Mouse (Mus musculus) R1 (cell line): ENCODE data around the gene Usp37.
A peak's percentile ranks its signal among the peaks of the same experiment; 100 is the strongest.
"Not testable (repeated sequence)": the region's sequence is repeated elsewhere in the genome, so short reads cannot be mapped to it uniquely, and the experiment has no call there.

Experiments used
- DNase-seq: peaks from one replicate; pipeline ENCODE4 v3.0.0-alpha.2; 2018; ENCODE audit warnings: low read depth, low spot score

The Usp37 gene

DNA sequence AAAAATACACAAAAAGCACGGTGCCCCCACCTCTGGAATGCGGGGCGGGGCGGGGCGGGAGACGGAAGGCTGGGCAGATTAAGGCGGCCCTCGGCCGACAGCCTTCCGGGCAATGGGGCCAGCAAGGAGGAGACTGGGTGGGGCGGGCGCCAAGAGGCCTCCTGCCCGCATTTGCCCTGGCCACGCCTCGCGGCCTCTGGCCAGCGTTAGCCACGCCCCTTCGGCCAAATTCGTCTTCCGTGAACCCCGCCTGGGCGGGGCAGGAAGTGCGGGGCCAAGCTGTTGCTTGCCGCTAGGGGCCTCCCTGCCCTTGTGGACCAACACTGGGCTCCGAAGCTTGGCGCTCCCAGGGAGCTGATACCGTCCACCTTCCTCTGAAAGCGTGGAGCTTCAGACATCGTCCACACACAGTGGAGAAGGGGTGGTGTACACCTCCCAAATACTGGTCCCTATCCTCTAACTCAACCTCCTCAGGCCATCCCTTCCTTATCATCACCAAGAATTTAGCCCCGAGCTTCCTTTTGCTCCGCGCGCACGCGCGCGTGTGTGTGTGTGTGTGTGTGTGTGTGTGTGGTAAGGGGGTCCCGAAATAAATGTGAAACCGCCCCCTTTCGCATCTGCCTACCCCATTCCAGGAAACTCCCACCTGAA lies 146.7 kb downstream of the Usp37 start:
- peak; percentile 97 for DNase-seq

DNA sequence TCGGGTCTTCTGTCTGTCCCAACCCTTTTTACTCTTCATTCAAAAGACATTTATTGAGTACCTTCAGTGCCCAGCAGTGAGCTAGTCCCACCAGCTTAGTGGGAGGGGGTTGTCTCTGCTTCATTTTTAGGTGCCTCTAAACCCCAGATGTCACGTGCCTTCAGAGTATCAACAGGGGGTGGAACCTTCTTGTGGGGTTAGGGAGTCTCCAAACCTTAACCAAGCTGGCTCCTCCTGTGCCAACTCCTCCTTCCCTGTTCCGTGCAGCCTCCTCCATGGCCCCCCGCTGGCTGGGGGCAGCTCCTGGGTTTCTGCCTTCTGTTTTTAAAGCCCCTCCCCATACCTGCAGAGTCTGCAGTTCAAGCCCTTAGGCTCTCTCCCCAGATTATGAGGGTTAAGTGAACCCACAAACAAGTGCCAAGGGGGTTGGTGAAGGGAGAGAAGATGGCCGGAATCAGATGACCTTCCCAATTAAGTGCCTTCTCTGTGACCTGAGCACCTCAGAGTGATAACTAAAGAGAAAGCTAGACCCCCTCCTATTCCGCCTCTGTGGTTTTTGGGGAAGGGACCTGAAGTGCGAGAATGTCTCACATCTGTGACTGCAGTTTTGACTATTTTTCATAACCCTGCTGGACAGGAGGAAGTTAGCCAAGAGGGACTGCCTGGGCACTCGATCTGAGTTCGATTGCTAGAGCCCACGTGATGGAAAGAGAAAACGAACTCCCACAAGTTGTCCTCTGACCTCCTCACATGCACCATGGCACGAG lies 147.4 kb downstream of the Usp37 start:
- DNase-seq: not testable (repeated sequence)

DNA sequence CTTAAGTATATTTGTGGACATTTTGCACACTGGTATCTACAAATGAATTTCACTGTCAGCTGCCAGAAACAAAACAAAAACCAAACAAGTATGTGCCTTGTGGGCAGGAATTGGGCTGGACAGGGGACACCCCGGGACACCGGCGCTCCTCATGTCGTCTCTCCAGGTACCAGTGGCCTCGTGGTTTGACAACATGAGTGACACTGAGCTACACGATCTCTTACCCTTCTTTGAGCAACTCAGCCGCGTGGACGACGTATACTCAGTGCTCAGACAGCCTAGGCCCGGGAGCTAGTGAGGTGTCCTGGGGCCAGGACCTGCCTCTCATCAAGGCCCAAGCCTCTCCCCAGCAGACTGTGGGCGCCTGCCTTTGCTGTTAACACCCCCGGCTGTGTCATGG lies 148.8 kb downstream of the Usp37 start:
- DNase-seq: no peak

DNA sequence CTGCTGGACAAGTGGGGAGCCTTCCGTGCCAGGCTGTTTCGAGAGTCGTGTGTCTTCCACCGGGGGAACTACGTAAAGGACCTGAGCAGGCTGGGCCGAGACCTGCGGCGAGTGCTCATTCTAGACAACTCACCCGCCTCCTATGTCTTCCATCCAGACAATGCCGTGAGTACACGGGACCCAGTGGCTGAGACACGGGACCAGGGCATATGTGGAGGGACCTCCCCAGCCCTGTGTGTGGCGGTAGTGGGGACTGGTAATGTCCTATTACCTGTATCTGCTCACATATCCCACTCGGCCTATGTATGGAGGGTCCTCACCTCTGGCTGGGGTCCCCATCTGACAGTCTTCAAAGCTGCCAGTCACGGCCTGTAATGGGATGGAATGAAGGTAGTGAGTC lies 149.2 kb downstream of the Usp37 start:
- DNase-seq: no peak

DNA sequence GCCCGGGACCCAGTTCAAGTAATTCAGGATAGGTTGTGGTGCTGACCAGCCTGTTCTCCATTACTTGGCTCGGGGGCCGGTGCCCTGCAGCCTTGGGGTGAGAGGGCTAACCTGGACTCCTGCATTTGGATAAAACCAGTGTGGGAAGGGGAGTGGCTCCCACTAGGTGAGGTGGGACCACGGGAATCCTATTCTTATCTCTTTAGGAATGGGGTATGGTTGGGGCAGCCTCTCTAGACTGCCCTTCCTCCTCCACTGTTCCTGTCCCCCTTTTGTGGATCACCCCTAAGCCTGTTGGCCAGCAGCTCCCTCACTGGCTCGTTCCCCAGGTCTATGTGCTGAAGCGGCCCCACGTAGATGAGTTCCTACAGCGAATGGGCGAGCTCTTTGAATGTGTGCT lies 149.8 kb downstream of the Usp37 start:
- DNase-seq: no peak

DNA sequence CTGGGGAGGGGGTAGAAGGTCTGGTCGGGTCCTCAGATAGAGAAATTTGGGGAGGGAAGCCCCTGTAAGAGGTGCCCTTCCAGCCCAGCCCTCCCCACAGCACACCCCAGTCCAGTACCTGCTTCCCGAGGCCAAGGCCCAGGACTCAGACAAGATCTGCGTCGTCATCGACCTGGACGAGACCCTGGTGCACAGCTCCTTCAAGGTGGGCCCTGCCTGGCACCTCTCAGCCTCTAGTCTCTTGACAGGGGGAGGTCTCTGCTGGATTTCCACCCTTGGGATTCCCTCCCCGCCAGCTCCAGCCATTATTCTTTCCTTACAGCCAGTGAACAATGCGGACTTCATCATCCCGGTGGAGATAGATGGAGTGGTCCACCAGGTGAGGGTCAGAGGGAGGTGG lies 150.4 kb downstream of the Usp37 start:
- no peak for DNase-seq

DNA sequence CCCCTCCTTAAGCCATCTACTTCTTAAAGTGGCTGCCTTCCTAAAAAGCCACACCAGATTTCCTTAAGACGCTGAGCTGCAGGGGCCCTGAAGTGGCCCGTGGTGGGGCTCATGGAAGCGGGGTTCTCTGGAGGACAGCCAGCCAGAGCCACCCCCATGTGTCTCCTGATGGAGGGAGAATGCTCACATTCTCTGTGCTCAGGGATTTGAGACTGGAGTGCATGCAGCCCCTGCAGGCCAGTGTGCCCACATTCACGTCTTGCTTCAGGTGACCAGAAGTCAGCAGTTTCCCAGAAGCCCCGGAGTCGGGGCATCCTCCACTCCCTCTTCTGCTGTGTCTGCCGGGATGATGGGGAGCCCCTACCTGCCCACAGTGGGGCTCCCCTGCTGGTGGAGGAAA lies 151.1 kb downstream of the Usp37 start:
- no peak for DNase-seq

DNA sequence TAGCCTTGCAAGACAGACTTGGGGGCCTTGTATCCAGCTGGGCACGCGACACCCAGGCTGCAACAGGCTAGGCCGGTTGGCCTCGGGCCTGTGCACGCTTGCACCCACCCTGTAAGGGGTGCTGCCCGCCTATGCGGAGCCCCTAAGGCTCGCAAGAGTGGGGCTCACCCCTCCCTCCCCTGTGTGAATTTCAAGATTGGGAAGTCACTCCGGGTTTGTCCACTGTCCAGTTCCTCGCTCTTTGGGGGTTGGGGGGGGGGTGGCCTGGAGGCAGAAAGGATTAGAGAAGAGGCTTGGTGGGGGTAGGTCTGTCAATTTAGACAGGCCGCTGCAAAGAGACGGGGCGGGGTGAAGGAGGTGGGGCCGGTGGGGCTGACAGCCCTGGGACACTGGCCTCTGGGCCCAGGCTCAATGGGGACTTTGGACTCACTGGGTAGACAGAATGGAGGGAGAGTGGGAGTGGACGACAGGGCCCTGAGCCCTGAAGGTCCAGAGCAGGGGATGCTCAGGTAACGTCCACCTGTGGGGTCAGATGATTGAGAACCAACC lies 151.6 kb downstream of the Usp37 start:
- DNase-seq: no peak

DNA sequence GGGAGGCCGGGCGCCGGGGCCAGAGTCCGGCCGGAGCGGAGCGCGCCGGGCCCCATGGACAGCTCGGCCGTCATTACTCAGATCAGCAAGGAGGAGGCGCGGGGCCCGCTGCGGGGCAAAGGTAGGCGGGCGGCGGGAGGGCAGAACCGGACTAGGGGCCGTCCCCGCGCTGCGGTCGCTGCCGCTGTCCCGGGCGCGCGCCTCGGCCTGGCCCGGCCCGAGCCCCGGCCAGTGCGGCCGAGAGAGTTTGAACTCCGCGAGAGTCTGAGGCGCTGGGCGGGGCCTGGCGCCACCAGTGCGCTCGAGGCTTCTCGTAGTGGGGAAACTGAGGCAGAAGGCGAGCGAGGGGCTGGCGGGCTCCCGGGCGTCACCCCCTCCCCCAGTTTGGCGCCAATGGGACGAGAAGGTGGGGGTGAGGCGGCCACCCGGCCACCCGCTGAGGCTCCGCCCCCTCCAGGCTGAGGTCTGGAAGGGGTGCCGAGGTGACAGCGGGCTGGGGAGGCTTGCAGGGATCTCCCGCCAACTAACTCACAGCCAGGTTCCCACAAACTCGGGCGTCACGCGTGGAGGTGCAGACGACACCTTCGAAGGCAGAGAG lies 152.1 kb downstream of the Usp37 start:
- DNase-seq: peak; percentile 54

DNA sequence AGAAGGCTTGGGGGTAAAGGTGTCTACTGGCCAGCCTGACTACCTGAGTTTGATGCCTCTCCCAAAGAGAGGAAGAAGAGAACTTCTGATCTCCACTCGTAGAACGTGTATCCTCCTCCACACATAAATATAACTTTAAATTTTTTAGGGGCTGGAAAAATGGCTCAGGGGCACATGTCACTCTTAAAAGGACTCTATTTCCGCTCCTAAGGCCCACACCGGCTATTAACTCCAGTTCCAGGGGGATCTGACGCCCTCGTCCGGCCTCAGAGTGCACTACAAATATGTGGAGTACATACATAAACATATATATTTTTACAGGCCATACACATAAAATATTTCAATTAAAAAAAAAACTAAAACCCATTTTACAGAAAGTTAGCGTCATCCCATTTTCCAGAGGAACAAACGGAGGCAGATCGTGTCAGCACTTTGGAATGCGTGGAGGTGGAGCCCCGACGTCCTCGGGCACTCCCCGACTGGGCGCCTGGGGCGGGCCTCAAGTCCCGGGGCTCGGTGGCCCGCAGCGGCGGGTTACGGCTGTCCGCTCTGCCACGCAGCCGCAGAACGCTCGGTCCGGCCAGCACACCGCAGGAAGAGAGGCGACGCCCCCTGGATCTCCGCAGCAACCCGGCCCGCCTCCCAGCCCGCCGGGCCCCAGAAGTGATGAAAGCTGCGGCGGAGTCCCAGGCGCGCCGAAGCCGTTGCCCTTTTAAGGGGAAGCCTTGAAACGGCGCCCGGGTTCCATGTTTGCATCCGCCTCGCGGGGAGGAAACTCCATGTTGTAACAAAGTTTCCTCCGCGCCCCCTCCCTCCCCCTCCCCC lies 152.9 kb downstream of the Usp37 start, which contains the start of gene Ctdsp1:
Ctdsp1 (plus strand) TSS at position 586 of the 825 bp plus-strand sequence.
- DNase-seq: peak; percentile 93

DNA sequence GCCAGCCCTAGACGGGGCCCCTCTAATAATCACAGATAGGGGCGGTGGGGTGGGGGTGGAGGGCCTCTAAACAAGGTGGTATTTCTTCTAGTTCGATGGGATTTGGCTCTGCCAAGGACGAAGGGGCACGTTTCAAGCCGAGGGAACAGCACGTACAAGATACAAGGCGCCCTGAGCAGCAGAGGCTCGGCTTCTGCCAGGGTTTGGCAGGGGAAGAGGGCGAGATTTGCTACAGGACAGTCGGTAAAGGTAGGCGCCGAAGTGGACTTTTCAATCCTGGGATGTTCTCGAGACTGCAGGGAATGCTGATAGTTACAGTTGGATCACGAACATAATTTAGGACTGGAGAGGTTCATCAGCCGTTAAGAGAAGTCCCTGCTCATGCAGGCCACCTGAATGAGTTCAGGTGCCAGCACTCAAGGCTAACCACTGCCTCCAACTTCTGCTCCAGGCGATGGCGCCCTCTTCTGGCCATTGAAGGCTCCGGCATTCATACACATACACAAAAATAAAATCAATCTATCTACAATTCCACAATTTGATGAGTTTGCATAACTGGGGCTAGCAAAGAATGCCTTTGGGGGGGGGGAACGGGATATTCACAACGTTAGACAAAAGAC lies 153.7 kb downstream of the Usp37 start:
- DNase-seq: peak; percentile 91

DNA sequence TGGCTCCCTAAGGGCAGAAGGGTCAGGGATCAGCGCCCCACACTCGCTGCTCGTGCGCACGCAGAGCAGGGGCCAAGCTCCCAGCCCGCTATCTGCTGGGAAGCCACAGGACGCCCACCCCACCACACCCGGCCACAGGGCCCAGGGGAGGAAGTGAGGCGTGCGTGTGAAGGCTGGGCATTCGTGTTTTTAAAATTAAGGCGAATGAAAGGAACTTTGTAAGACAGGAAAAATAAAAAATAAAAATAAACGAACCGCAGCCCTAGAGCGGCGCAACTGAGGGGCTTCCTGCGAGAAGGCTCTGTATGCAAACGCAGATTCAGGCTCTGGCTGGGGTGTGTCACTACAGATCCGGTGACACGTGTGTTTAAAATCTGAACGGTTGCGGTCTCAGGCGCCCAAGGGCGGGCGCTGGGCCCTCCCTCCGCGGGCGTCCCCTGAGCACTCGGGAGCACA lies 154.2 kb downstream of the Usp37 start:
- peak; percentile 52 for DNase-seq

DNA sequence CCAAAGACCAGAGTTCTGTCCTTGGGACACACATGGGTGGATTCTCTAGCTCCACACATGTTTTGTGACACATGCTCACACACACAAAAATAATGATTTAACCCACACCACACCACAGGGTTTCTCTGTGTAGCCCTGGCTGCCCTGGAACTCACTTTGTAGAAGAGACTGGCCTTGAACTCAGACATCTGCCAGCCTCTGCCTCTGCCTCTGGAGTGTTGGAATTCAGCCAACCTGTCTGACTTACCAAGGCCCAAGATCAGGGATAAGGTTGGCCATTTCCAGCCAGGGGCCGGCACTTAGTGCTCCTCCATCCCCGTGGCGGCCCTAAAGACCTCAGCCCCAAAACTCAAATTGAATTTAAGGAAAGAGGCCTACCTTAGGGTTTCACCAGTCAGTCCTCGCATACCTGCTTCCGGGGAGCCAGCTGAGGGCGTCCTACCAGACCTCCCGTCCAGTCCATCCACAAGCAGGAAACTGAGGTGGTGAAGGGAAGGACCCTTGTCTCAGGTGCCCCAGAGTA lies 155.6 kb downstream of the Usp37 start:
- DNase-seq: no peak

DNA sequence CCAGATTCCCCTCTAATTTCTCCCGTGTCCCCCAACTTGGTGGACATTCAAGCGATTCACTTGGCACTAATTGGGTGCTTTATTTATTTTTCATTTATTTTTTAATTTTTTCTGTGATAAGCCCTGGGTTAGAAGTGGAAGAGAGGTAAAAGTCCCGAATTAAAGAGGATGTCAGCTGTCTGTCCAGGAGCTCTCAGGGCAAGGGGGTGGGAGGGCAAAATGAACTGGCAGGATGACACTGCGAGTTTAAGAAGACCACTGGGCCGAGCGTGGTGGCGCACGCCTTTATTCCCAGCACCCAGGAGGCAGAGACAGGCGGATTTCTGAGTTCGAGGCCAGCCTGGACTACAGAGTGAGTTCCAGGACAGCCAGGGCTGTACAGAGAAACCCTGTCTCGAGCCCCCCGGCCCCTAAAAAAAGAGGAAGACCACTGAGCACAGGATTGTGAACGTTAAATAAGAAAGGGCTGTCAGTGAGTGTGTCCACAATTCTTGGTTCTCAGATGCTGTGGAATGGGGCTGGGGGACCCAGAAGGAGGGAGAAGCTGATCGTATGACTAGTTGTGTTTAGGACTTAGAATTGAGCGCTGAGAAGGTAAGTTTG lies 156.6 kb downstream of the Usp37 start:
- no peak for DNase-seq

DNA sequence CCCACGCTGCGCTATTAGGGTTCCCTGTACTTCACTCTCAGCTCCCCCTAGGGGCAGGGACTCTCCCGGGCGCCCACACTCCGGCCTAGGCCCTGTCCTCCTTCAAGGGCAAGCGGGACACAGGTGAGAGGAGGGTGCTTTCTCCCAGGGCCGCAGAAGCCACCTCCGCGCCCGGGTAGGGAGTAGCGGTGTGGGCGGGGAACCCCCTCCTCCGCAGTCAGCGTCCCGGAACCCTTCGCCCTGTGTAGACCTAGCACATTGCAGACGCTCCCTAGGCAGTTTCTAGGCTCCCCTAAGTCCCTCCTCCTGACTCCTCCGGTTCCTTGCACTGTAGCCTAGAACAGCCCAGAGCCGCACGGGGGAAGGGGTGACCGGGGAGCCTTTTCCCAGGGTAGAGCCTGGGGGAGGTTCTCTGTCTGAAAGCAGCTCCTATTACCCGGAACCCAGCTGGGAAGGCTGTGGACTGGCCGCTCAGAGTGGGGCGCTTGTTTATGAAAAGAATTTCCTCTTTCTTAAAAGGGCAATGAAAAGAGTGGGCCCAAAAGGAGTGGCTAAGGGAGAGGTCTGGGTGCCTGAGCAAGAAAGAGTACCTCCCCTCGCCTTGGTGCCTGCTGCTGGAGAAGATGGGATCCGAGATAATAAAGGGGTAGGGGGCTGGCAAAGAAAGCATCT lies 157.2 kb downstream of the Usp37 start:
- peak; percentile 99 for DNase-seq

DNA sequence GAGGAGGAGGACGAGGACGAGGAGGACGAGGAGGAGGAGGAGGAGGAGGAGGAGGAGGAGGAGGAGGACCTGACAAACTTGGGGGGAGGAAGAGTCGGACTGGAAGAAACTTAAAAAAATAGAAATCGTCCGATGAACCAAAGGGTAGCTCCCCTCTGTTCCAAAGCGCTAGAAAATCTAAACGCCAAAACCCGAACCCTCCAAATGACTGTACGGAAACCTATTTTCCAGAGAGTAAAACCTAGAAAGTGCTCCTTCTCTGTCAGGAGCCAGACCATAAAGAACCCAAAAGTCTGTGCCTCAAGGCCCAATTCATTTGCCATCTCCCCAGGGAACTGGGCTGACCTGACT lies 157.7 kb downstream of the Usp37 start:
- DNase-seq: no peak

DNA sequence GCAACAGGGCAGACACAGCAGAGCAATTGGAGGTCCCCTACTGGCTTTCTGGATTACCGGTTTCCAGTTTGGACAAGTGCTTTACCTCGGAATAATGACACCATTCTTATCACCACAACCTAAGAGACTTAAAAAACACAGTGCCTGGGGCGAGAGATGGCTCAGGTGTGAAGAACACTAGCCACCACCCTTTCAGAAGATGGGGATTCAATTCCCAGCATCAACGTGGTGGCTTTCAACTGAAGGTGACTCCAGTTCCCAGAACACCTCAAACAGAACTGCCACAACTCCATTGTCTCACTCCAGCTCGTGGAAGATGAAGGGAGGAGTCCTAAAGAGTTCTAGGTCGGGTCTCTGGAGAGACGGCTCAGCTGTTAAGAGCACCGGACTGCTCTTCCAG lies 158.6 kb downstream of the Usp37 start:
- no peak for DNase-seq
